Mouse (Mus musculus): ENCODE results near the gene Lin9.

DNA sequence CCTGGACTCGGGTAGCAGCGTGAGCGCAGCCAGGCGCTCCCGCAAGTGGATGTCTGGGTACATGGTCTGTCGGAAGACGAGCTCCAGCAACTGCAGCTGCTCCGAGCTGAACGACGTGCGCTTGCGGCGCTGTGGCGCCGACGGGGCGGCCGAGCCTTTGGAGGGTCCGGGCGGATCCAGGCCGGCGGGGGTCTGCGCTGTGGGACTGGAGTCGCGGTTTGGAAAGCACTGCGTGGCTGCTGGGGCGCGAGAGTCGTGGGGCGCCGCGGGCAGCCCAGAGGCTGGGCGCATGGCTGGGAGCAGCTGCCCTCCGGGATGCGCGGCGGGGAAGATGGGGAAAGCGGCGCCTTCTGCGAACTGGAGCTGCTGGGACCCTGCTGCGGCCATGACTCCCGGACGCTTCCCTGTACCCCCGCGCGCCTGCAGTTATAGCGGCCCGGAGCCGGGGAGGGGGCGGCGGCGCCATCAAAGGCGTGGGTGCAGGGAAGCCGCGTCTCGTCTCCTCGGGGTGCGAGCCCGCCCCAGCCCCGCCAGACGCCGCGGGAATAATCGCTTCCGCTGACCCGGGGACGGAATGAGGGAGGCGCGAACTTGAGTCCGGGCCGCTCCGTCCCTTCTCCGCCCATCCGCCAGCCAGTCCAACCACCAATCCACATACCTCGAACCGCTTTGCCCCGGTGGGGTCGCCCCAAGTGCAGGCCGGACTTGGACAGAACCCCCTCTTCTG, 55.8 kb downstream of the Lin9 start, which contains the start of gene Mixl1:
- TF ChIP-seq POLR2A (IDR thresholded peaks at IDR 0.05; ENCODE audit: borderline replicate concordance, extremely low read depth, low read depth, low read length) (no peak), CTCF (IDR thresholded peaks at IDR 0.05; ENCODE audit: insufficient read depth, low read length) (no peak)
